Mouse (Mus musculus): ENCODE measurements around the gene Atf1.
"Not testable (repeated sequence)": the region's sequence is repeated elsewhere in the genome, so short reads cannot be mapped to it uniquely, and the experiment has no call there.

The Atf1 gene

GRCm38 (mm10) chr15:100260351-100260750 lies 32.7 kb downstream of the Atf1 start:
- not testable (repeated sequence) for DNase-seq (ENCODE audit: low spot score)

GRCm38 (mm10) chr15:100263246-100263905 lies 35.8 kb downstream of the Atf1 start:
- peak; percentile 16 for DNase-seq (ENCODE audit: low spot score)

- no peak for DNase-seq (ENCODE audit: low spot score)
Measured at GRCm38 (mm10) chr15:100265586-100266325, 38.1 kb downstream of the Atf1 start.

GRCm38 (mm10) chr15:100268916-100269315 lies 41.3 kb downstream of the Atf1 start:
- DNase-seq (ENCODE audit: low spot score), result no peak

GRCm38 (mm10) chr15:100269776-100270175 lies 42.2 kb downstream of the Atf1 start:
- DNase-seq (ENCODE audit: low spot score), result no peak

GRCm38 (mm10) chr15:100270609-100271008 lies 43.0 kb downstream of the Atf1 start:
- not testable (repeated sequence) for DNase-seq (ENCODE audit: low spot score)

GRCm38 (mm10) chr15:100271411-100271810 lies 43.8 kb downstream of the Atf1 start:
- no peak for DNase-seq (ENCODE audit: low spot score)

GRCm38 (mm10) chr15:100273791-100274308 lies 46.2 kb downstream of the Atf1 start:
- DNase-seq (ENCODE audit: low spot score), result not testable (repeated sequence)

- no peak for DNase-seq (ENCODE audit: low spot score)
Measured at GRCm38 (mm10) chr15:100274790-100275559, 47.4 kb downstream of the Atf1 start.

GRCm38 (mm10) chr15:100276403-100276802 lies 48.8 kb downstream of the Atf1 start:
- DNase-seq (ENCODE audit: low spot score), result no peak

GRCm38 (mm10) chr15:100277586-100277985 lies 50.0 kb downstream of the Atf1 start:
- no peak for DNase-seq (ENCODE audit: low spot score)

- DNase-seq (ENCODE audit: low spot score), result no peak
Measured at GRCm38 (mm10) chr15:100280626-100281025, 53.0 kb downstream of the Atf1 start, which contains the start of gene Tmprss12. TSS of gene Tmprss12 (plus strand) at chr15:100280837.

GRCm38 (mm10) chr15:100288980-100289379 lies 61.4 kb downstream of the Atf1 start:
- no peak for DNase-seq (ENCODE audit: low spot score)

- DNase-seq (ENCODE audit: low spot score), result peak; percentile 26
Measured at GRCm38 (mm10) chr15:100290858-100291257, 63.2 kb downstream of the Atf1 start.

- no peak for DNase-seq (ENCODE audit: low spot score)
Measured at GRCm38 (mm10) chr15:100292326-100292725, 64.7 kb downstream of the Atf1 start.

- no peak for DNase-seq (ENCODE audit: low spot score)
Measured at GRCm38 (mm10) chr15:100297856-100298255, 70.2 kb downstream of the Atf1 start.

GRCm38 (mm10) chr15:100300499-100300898 lies 72.9 kb downstream of the Atf1 start:
- no peak for DNase-seq (ENCODE audit: low spot score)

GRCm38 (mm10) chr15:100301556-100301955 lies 73.9 kb downstream of the Atf1 start:
- no peak for DNase-seq (ENCODE audit: low spot score)

GRCm38 (mm10) chr15:100303428-100304018 lies 75.9 kb downstream of the Atf1 start:
- DNase-seq (ENCODE audit: low spot score), result no peak

GRCm38 (mm10) chr15:100304019-100304991 lies 76.7 kb downstream of the Atf1 start, which contains the start of gene Mettl7a1:
TSS of gene Mettl7a1 (plus strand) at chr15:100304140.
- peak; percentile 49 for DNase-seq (ENCODE audit: low spot score)

GRCm38 (mm10) chr15:100306201-100306600 lies 78.6 kb downstream of the Atf1 start:
- no peak for DNase-seq (ENCODE audit: low spot score)

Measured in layer of hippocampus, adult 9-10 months (tissue).